Mouse (Mus musculus) limb, embryonic 11.5 days (tissue): ENCODE measurements around the gene Rgmb. TPM values are rescaled to one million over a fixed set of nuclear protein-coding genes. Genes with fewer than 3 reads are reported as not detected.
A peak's percentile ranks its signal among the peaks of the same experiment; 100 is the strongest.

Experiments used
- ATAC-seq: fragments of 200-750 bp; cut with Nextera tagmentation; 2 replicates; pipeline ENCODE4 v1.8.0; 2017; ENCODE audit warnings: low read depth; ENCODE audit not compliant: insufficient number of reproducible peaks, low FRiP score, low TSS enrichment
- DNase-seq: peaks from one replicate; pipeline ENCODE4 v3.0.0-alpha.2; 2015; ENCODE audit warnings: low spot score
- H3K27ac ChIP-seq: fragments of 300-500 bp; sonication (generic); replicated peaks from 2 replicates; pipeline ENCODE4 v1.5.1; 2014; ENCODE audit warnings: low read depth, mild to moderate bottlenecking, low read length
- H3K27me3 ChIP-seq: fragments of 300-500 bp; sonication (generic); 2 replicates; pipeline ENCODE4 v1.6.1; 2014; ENCODE audit warnings: mild to moderate bottlenecking, low read length, mixed read lengths; ENCODE audit not compliant: control insufficient read depth, insufficient read depth
- H3K36me3 ChIP-seq: fragments of 300-500 bp; sonication (generic); 2 replicates; pipeline ENCODE4 v1.6.1; 2014; ENCODE audit warnings: mild to moderate bottlenecking, low read length, moderate library complexity, mixed read lengths; ENCODE audit not compliant: control insufficient read depth, insufficient read depth
- H3K4me1 ChIP-seq: fragments of 300-500 bp; sonication (generic); 2 replicates; pipeline ENCODE4 v1.6.1; 2014; ENCODE audit warnings: low read length, mixed read lengths; ENCODE audit not compliant: control insufficient read depth, insufficient read depth
- H3K4me2 ChIP-seq: fragments of 300-500 bp; sonication (generic); 2 replicates; pipeline ENCODE4 v1.6.1; 2014; ENCODE audit warnings: low read depth, mild to moderate bottlenecking, moderate library complexity; ENCODE audit not compliant: severe bottlenecking
- H3K4me3 ChIP-seq: fragments of 300-500 bp; sonication (generic); 2 replicates; pipeline ENCODE4 v1.5.1; 2014; ENCODE audit warnings: low read depth, low read length
- H3K9ac ChIP-seq: fragments of 300-500 bp; sonication (generic); 2 replicates; pipeline ENCODE4 v1.6.1; 2014; ENCODE audit warnings: mild to moderate bottlenecking, low read length
- H3K9me3 ChIP-seq: fragments of 300-500 bp; sonication (generic); 2 replicates; pipeline ENCODE4 v1.6.1; 2016; ENCODE audit warnings: low read length; ENCODE audit not compliant: control insufficient read depth
- WGBS: fragments of 180-500 bp; shearing (Covaris S2); extraction: QIAGEN DNeasy Blood & Tissue Kit; methylation state at CpG from one replicate; pipeline ENCODE4 v1.1.7; 2014; 5-methylcytosine and 5-hydroxymethylcytosine counted together
- polyA plus RNA-seq: library from polyadenylated mRNA; unstranded; fragments of >200 nt; fragmentation: Nextera tagmentation; extraction: Ambion mirVana; gene quantifications from 2 replicates; pipeline ENCODE4 v1.2.1, GENCODE M21; 2014

Gene Rgmb
- polyA plus RNA-seq, 1 experiment from 2014 or later = 19.4 TPM

DNA sequence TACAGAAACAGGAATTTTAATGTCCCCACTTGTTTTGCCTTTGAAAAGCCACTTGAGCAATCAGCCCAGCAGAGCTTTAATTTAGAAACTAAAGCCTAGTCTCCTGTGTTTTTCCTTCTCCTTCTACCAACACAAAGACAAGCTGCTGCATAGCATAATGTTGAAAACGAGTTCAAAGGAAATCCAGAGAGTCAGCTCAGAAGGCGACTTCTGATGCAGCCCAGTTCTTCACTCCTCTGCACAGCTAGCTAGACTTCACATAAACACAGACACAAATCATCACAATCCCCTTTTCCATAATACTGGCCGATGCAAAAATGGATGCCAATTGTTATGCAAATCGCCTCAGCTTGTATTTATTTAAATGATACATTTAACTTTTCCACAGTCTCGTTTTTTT lies 1.6 kb upstream of the Rgmb start:
- no peaks in the 10 kb centered on the region for H3K36me3 ChIP-seq
- H3K27ac ChIP-seq = no peak overlapping the region
- 0 out of 2 replicates have a peak, but pooled peaks cover 5% of the 10 kb centered on the region for H3K27me3 ChIP-seq
- ATAC-seq (no peak), DNase-seq (no peak)
- H3K4me1 ChIP-seq = peaks cover 5% of the 10 kb centered on the region; the same call in 1 of the 2 replicates
- no peak overlapping the region for H3K9ac ChIP-seq
- no peak overlapping the region for H3K4me2 ChIP-seq
- H3K9me3 ChIP-seq = no peaks in the 10 kb centered on the region
- H3K4me3 ChIP-seq = no peak overlapping the region
- WGBS = 33% methylated on average over 5 of the region's 5 CpGs

DNA sequence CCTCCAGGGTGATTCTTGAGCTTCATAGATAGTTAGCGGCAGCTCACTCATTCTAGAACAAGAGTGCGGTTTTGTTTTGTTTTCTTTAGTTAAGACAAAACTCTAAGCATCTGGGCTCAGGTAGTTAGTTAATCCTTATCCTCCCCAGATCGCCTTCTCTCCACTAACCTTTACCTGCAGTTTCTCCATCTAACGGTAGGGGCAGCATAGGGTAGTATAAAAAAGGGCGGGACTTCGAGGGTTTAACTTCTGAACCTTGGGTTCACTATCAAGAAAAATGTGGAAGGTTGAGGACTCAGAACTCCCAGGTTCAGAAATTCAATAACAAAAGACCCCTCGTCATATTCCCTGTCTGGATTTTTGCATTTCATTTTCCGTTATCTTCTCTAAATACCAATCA lies 971 bp upstream of the Rgmb start:
- Histone ChIP-seq H3K4me1 (peaks cover 8% of the 10 kb centered on the region; the same call in 1 of the 2 replicates), H3K27me3 (0 out of 2 replicates have a peak, but pooled peaks cover 5% of the 10 kb centered on the region), H3K4me2 (no peak overlapping the region), H3K9me3 (no peaks in the 10 kb centered on the region), H3K36me3 (no peaks in the 10 kb centered on the region), H3K9ac (no peak overlapping the region), H3K27ac (no peak overlapping the region), H3K4me3 (no peak overlapping the region)
- ATAC-seq (no peak), DNase-seq (peak; percentile 72)
- WGBS = 16% methylated on average over 8 of the region's 8 CpGs

DNA sequence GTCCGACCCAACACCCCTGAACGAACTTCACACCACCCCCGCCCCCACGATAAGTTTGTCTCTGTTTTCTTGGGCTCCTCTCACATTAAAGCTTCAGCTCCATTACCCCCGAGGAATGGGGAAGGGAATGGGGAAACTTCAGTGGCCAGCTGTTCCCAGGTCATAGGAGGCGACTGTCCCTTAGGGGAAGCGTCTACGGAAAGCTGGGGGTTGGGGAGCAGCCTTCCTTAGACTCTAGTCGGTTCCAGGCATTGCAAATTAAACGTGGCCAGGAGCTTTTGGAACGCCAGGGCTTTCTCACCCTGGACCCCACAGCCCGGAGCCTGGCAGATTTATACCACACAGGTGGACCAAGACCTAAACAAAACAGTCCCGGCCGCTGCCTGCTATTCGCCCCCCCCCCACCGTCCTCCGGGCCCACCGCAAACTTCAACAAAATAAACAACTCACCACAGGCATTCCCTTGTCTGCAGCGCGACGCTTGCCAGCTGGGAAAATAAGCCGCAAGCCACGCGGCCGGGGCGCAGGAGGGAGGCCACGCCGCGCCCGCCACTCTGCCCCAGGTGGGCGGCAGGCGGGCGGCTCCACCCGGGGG lies 571 bp downstream of the Rgmb start:
- Histone ChIP-seq H3K27ac (peak overlapping the region; percentile 92), H3K36me3 (no peaks in the 10 kb centered on the region), H3K4me3 (peak overlapping the region; percentile 47), H3K4me2 (peak overlapping the region; percentile 74), H3K4me1 (peaks cover 8% of the 10 kb centered on the region; the same call in 1 of the 2 replicates), H3K9ac (peak overlapping the region; percentile 72), H3K27me3 (0 out of 2 replicates have a peak, but pooled peaks cover 5% of the 10 kb centered on the region), H3K9me3 (no peaks in the 10 kb centered on the region)
- DNase-seq (peak; percentile 74), ATAC-seq (peak; percentile 18)
- WGBS = under 1% methylated on average over 33 of the region's 34 CpGs

DNA sequence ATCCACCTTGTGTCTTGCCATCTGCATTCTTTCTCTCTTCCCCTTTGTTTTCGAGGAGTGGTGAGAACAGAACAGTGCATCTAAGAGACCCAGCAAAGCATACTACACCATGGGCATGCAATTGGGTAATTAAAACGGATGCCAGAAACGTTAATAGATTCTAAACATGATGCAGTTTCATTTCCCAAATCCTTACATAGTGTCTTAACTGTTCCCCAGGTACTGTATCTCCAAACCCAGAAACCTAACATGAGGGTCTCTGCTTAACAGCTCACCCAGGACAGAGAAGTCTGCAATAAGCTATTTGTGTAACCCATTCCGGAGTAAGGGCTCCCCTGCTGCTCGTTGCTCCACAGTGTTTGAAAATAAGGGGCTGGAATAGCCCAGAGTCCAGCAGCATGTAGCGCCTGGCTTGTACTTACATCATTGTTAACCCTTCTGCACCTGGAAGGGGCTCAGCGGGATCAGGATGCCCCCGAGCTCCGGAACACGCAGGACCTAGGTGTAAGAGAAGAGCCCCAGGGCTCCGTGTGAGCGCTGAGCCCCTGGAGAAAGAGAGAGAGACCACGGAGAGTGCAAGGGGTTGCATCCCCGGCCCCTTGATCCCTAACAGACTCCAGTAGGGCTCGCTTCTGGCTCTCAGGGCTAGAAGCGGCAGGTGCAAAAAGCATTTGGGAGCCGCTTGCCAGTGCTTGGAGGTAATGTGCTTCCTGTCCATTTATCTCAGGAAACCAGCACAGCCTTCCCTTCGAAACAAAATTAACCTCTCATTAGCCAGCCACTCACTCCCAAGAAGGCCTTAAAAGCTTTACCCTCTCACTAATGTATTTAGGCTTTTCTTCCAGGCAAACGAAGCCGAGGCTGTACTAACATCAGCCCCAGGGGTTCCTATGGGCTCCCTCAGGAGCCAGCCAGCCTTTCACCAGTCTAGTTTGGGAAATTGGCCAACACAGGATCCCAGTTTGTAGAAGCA lies 1.4 kb downstream of the Rgmb start:
- H3K9me3 ChIP-seq = no peaks in the 10 kb centered on the region
- no peaks in the 10 kb centered on the region for H3K36me3 ChIP-seq
- peak overlapping the region; percentile 74 for H3K4me2 ChIP-seq
- WGBS = 2% methylated on average over 20 of the region's 20 CpGs
- H3K9ac ChIP-seq = peak overlapping the region; percentile 72
- H3K27ac ChIP-seq = peak overlapping the region; percentile 92
- H3K27me3 ChIP-seq = 0 out of 2 replicates have a peak, but pooled peaks cover 5% of the 10 kb centered on the region
- DNase-seq (peak; percentile 59), ATAC-seq (no peak)
- peaks cover 8% of the 10 kb centered on the region; the same call in 1 of the 2 replicates for H3K4me1 ChIP-seq
- H3K4me3 ChIP-seq = peak overlapping the region; percentile 47

DNA sequence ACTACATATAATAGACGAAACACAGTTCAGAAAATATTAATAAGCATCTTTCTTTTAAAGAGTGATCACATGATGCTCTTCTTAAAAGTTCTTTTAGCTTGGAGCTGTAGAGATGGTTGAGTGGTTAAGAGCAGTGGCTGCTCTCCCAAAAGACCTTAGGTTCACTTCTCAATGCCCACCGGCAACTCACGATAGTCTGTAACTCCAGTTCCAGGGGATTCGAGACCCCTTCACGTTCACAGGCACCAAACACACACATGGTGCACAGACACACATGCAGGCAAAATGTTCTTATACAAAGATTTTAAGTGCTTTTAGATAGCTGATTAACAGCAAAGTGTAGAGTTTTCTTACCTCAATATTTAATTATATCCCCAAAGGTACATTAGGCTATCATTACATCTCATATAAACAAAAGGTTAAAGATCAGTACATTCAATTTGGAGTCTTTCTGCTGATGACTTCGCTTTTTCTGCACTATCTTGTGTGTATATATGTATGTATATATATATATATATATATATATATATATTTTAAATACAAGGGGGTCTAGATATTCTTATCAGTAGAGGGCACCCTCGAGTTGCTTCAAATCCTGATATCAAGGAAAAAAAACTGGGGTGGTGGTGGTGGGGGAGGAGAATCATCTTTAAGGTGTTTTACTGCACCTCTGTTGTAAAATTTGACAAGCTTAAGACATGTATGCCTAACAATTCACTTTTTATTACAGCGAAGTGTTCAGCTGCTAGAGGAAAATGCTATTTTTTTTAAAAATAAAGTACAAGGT lies 2.5 kb downstream of the Rgmb start:
- Histone ChIP-seq H3K9ac (no peak overlapping the region), H3K36me3 (no peaks in the 10 kb centered on the region), H3K9me3 (no peaks in the 10 kb centered on the region), H3K4me2 (peak overlapping the region; percentile 74; the same call in 1 of the 2 replicates), H3K27me3 (0 out of 2 replicates have a peak, but pooled peaks cover 5% of the 10 kb centered on the region), H3K4me1 (peaks cover 11% of the 10 kb centered on the region; the same call in 1 of the 2 replicates), H3K27ac (no peak overlapping the region), H3K4me3 (no peak overlapping the region)
- ATAC-seq (no peak), DNase-seq (no peak)
- 54% methylated on average over 8 of the region's 8 CpGs for WGBS

DNA sequence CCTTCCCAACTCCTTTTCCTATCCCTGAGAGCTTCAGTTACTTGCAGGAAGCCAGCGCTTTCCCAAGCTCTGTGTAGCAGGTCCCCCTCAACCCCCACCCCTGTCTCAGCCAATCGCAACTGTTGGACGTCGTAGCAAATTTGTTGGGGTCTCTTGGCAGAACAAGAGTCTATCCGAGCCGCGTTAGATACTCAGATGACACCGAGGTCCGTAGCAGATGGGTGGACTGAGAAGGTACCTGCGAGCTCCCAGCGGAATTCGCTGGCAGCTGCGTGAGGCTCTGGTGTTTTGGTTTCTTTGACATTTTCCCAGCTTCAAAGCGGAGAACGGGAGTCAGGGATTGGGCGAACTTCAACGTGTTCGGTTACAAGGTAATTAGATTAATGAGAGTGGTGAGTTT lies 3.9 kb downstream of the Rgmb start:
- H3K4me1 ChIP-seq = peaks cover 11% of the 10 kb centered on the region; the same call in 1 of the 2 replicates
- no peaks in the 10 kb centered on the region for H3K9me3 ChIP-seq
- peak overlapping the region; percentile 59; the same call in 1 of the 2 replicates for H3K27ac ChIP-seq
- peak overlapping the region; percentile 47; the same call in 1 of the 2 replicates for H3K9ac ChIP-seq
- no peaks in the 10 kb centered on the region for H3K36me3 ChIP-seq
- H3K4me3 ChIP-seq = peak overlapping the region; percentile 95
- WGBS = under 1% methylated on average over 18 of the region's 18 CpGs
- peak; percentile 47 for ATAC-seq
- peak overlapping the region; percentile 83 for H3K4me2 ChIP-seq
- 0 out of 2 replicates have a peak, but pooled peaks cover 5% of the 10 kb centered on the region for H3K27me3 ChIP-seq
- DNase-seq = no peak

DNA sequence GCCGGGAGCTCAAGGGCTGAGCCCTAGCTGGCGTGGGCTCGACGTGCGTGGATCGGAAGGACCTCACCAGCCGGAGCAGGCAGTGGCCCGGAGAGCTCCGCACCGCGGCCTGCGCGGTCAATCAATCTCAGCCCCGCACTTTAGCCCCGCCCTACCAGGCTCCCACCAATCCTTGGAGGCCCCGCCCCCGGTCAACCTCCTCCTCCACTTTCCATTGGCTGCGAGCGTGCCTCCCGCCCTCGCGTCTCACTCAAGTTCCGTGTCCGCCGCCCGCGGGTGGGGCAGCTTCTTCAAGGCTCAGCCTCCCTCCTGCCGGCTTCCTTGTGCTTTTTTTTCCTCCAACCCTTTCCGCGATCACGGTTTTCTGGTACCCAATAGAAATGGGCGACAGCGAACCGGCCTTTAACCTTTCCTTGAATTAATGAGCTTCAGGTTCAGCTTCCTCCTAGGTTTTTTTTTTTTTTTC lies 4.4 kb downstream of the Rgmb start:
- H3K36me3 ChIP-seq = no peaks in the 10 kb centered on the region
- peak overlapping the region; percentile 86 for H3K27ac ChIP-seq
- under 1% methylated on average over 33 of the region's 34 CpGs for WGBS
- peak overlapping the region; percentile 95 for H3K4me3 ChIP-seq
- H3K9ac ChIP-seq = peak overlapping the region; percentile 92
- peak overlapping the region; percentile 83 for H3K4me2 ChIP-seq
- no peaks in the 10 kb centered on the region for H3K9me3 ChIP-seq
- peaks cover 11% of the 10 kb centered on the region; the same call in 1 of the 2 replicates for H3K4me1 ChIP-seq
- H3K27me3 ChIP-seq = 0 out of 2 replicates have a peak, but pooled peaks cover 5% of the 10 kb centered on the region
- peak; percentile 99 for DNase-seq
- ATAC-seq = peak; percentile 87
